Mouse (Mus musculus) CH12.LX (cell line): ENCODE measurements around the gene Gja8. TPM values are rescaled to one million over a fixed set of nuclear protein-coding genes. Genes with fewer than 3 reads are reported as not detected.

ENCODE experiments used
- DNase-seq: peaks from one replicate; pipeline ENCODE4 v3.0.0-alpha.2; 2013; ENCODE audit errors: extremely low read depth
- H3K27ac ChIP-seq: 2 replicates; pipeline ENCODE4 v1.5.1; 2012; ENCODE audit warnings: low read depth, mild to moderate bottlenecking, control low read depth, moderate library complexity; ENCODE audit not compliant: insufficient read depth
- H3K27me3 ChIP-seq: replicated peaks from 2 replicates; pipeline ENCODE3; 2012; ENCODE audit warnings: inconsistent platforms
- H3K36me3 ChIP-seq, 2 experiments: replicated peaks in 1 of 2; 2 replicates each; pipeline versions ENCODE3 to v1.6.1; 2012; ENCODE audit warnings: inconsistent platforms in 1 of 2, low read length in 1 of 2, mild to moderate bottlenecking in 1 of 2, mixed read lengths in 1 of 2, moderate library complexity in 1 of 2; ENCODE audit not compliant: control insufficient read depth in 1 of 2, insufficient read depth in 1 of 2
- H3K4me1 ChIP-seq, 2 experiments: 2 replicates each; pipeline ENCODE4 v1.6.1; 2012; ENCODE audit warnings: inconsistent platforms in 1 of 2, moderate library complexity in 1 of 2; ENCODE audit not compliant: insufficient read depth in 2 of 2, control insufficient read depth in 1 of 2
- H3K4me2 ChIP-seq: 2 replicates; pipeline ENCODE4 v1.6.1; 2012; ENCODE audit warnings: low read depth, mild to moderate bottlenecking, control low read depth; ENCODE audit not compliant: poor library complexity, insufficient read depth, severe bottlenecking
- H3K4me3 ChIP-seq, 3 experiments: fragments of 150-350 bp in 1 of 3; sonication (generic) in 1 of 3; replicated peaks in 1 of 3; 2 replicates each; pipeline versions ENCODE3 to v1.5.1; 2011 to 2012; ENCODE audit warnings: low read depth in 2 of 3, low read length in 2 of 3, mild to moderate bottlenecking in 2 of 3, moderate library complexity in 2 of 3, control low read depth in 1 of 3, improper control_type of control experiment in 1 of 3, inconsistent platforms in 1 of 3, mixed read lengths in 1 of 3; ENCODE audit not compliant: poor library complexity in 1 of 3
- H3K79me2 ChIP-seq: replicated peaks from 2 replicates; pipeline ENCODE4 v1.6.1; 2012; ENCODE audit warnings: mild to moderate bottlenecking, moderate library complexity; ENCODE audit not compliant: control insufficient read depth, poor library complexity, insufficient read depth, severe bottlenecking; ENCODE audit errors: extremely low read depth
- H3K9ac ChIP-seq: 2 replicates; pipeline ENCODE4 v1.6.1; 2012; ENCODE audit warnings: low read depth, mild to moderate bottlenecking, control low read depth, moderate library complexity; ENCODE audit not compliant: insufficient read depth
- H3K9me3 ChIP-seq: replicated peaks from 2 replicates; pipeline ENCODE3; 2012; ENCODE audit warnings: low read length, inconsistent platforms, mixed read lengths
- BHLHE40 ChIP-seq: IDR thresholded peaks from 2 replicates; pipeline ENCODE4 v1.6.1; 2011; ENCODE audit warnings: mild to moderate bottlenecking, low read depth, low read length, improper control_type of control experiment
- CHD1 ChIP-seq: IDR thresholded peaks from 2 replicates; pipeline ENCODE4 v1.6.1; 2012; ENCODE audit warnings: low read depth, low read length, improper control_type of control experiment, inconsistent platforms
- CHD2 ChIP-seq: IDR thresholded peaks from 2 replicates; pipeline ENCODE4 v1.6.1; 2011; ENCODE audit warnings: low read length, improper control_type of control experiment
- ETS1 ChIP-seq: conservative IDR thresholded peaks from 2 replicates; pipeline ENCODE4 v1.6.1; 2012; ENCODE audit warnings: low read depth, mild to moderate bottlenecking, inconsistent platforms, low read length, improper control_type of control experiment, moderate library complexity
- HCFC1 ChIP-seq: IDR thresholded peaks from 2 replicates; pipeline ENCODE4 v1.6.1; 2012; ENCODE audit warnings: low read depth, mild to moderate bottlenecking, inconsistent platforms, low read length, improper control_type of control experiment
- JUN ChIP-seq: IDR thresholded peaks from 2 replicates; pipeline ENCODE4 v1.6.1; 2011; ENCODE audit warnings: low read depth, mild to moderate bottlenecking, low read length, improper control_type of control experiment, moderate library complexity; ENCODE audit not compliant: insufficient read depth
- KAT2A ChIP-seq: IDR thresholded peaks from 2 replicates; pipeline ENCODE4 v1.6.1; 2012; ENCODE audit warnings: low read length, improper control_type of control experiment, inconsistent platforms; ENCODE audit not compliant: insufficient replicate concordance
- MAFK ChIP-seq: IDR thresholded peaks from 2 replicates; pipeline ENCODE4 v1.6.1; 2011; ENCODE audit warnings: low read length, improper control_type of control experiment; ENCODE audit not compliant: insufficient replicate concordance
- MAX ChIP-seq: IDR thresholded peaks from 2 replicates; pipeline ENCODE4 v1.6.1; 2011; ENCODE audit warnings: low read length, improper control_type of control experiment
- MAZ ChIP-seq: IDR thresholded peaks from 2 replicates; pipeline ENCODE4 v1.6.1; 2012; ENCODE audit warnings: low read depth, mild to moderate bottlenecking, inconsistent platforms, low read length, improper control_type of control experiment, moderate library complexity
- MEF2A ChIP-seq: IDR thresholded peaks from 2 replicates; pipeline ENCODE4 v1.6.1; 2014; ENCODE audit warnings: low read depth, mild to moderate bottlenecking, inconsistent platforms, low read length, improper control_type of control experiment, borderline replicate concordance
- MXI1 ChIP-seq: IDR thresholded peaks from 2 replicates; pipeline ENCODE4 v1.6.1; 2011; ENCODE audit warnings: mild to moderate bottlenecking, low read depth, low read length, improper control_type of control experiment
- MYC ChIP-seq: IDR thresholded peaks from 2 replicates; pipeline ENCODE4 v1.6.1; 2011; ENCODE audit warnings: low read depth, mild to moderate bottlenecking, improper control_type of control experiment, low read length
- NELFE ChIP-seq: IDR thresholded peaks from 2 replicates; pipeline ENCODE4 v1.6.1; 2011; ENCODE audit warnings: low read depth, low read length, improper control_type of control experiment
- NRF1 ChIP-seq: IDR thresholded peaks from 2 replicates; pipeline ENCODE4 v1.6.1; 2014; ENCODE audit warnings: low read depth, mild to moderate bottlenecking, inconsistent platforms, low read length, improper control_type of control experiment, moderate library complexity
- PAX5 ChIP-seq: IDR thresholded peaks from 2 replicates; pipeline ENCODE4 v1.6.1; 2012; ENCODE audit warnings: low read length, inconsistent platforms, mixed read lengths
- POLR2A ChIP-seq: IDR thresholded peaks from 2 replicates; pipeline ENCODE4 v1.6.1; 2011; ENCODE audit warnings: low read depth, mild to moderate bottlenecking, improper control_type of control experiment, low read length
- RAD21 ChIP-seq: IDR thresholded peaks from 2 replicates; pipeline ENCODE4 v1.6.1; 2011; ENCODE audit warnings: low read depth, mild to moderate bottlenecking, low read length, improper control_type of control experiment, moderate library complexity
- SMC3 ChIP-seq: IDR thresholded peaks from 2 replicates; pipeline ENCODE4 v1.6.1; 2011; ENCODE audit warnings: low read depth, low read length, improper control_type of control experiment
- TBP ChIP-seq: conservative IDR thresholded peaks from 2 replicates; pipeline ENCODE4 v1.6.1; 2011; ENCODE audit warnings: low read depth, low read length, improper control_type of control experiment
- TCF12 ChIP-seq: IDR thresholded peaks from 2 replicates; pipeline ENCODE4 v1.6.1; 2014; ENCODE audit warnings: low read depth, mild to moderate bottlenecking, inconsistent platforms, low read length, improper control_type of control experiment
- USF1 ChIP-seq: IDR thresholded peaks from 2 replicates; pipeline ENCODE4 v1.6.1; 2014; ENCODE audit warnings: low read depth, mild to moderate bottlenecking, inconsistent platforms, low read length, improper control_type of control experiment
- USF2 ChIP-seq: conservative IDR thresholded peaks from 2 replicates; pipeline ENCODE4 v1.6.1; 2011; ENCODE audit warnings: low read depth, low read length, improper control_type of control experiment
- ZC3H11A ChIP-seq: IDR thresholded peaks from 2 replicates; pipeline ENCODE4 v1.6.1; 2012; ENCODE audit warnings: low read depth, mild to moderate bottlenecking, inconsistent platforms, low read length, improper control_type of control experiment
- ZMIZ1 ChIP-seq: IDR thresholded peaks from 2 replicates; pipeline ENCODE4 v1.6.1; 2012; ENCODE audit warnings: low read depth, mild to moderate bottlenecking, inconsistent platforms, low read length, improper control_type of control experiment
- dilution Hi-C: fragments of 300-500 bp; cut with MboI; formaldehyde crosslinking; loops from 2 replicates; pipeline ENCODE4 v1.14.3; 2020; ENCODE audit warnings: low sequenced_read_pairs; ENCODE audit not compliant: extremely low pct_unique_long_range_greater_than_20kb, extremely low pct_ligation_motif_present
- in situ Hi-C: fragments of 300-500 bp; cut with MboI; formaldehyde crosslinking; loops from 3 replicates; pipeline ENCODE4 v1.14.3; 2019; ENCODE audit warnings: low sequenced_read_pairs, low pct_ligation_motif_present, low pct_unique_long_range_greater_than_20kb, mixed read lengths
- polyA plus RNA-seq: library from polyadenylated mRNA; unstranded; fragments of >175 nt; gene quantifications from 2 replicates; pipeline ENCODE4 v1.2.1, GENCODE M21; 2012; ENCODE audit warnings: low read depth; ENCODE audit not compliant: insufficient read length
- total RNA-seq, 2 experiments: library from RNA; depleted of rRNA; stranded (reverse); fragments of 300-350 nt in 1 of 2; fragments of >200 nt in 1 of 2; gene quantifications; 2 replicates each; pipeline ENCODE4 v1.2.3; 2012 to 2014

The Gja8 gene
- total and polyA plus RNA-seq, 3 experiments, result not detected

GRCm38 (mm10) chr3:96960597-96960996 lies 34.8 kb upstream of the Gja8 start:
- no peak overlapping the region for H3K4me3 ChIP-seq
- H3K36me3 ChIP-seq, result no peaks in the 10 kb centered on the region
- H3K9me3 ChIP-seq, result no peaks in the 10 kb centered on the region
- TF ChIP-seq PAX5 (no peak), MXI1 (no peak), MAZ (no peak), TBP (no peak), BHLHE40 (no peak), JUN (no peak), CHD1 (no peak), POLR2A (no peak), NRF1 (no peak), MAX (no peak), MEF2A (no peak), MAFK (no peak), TCF12 (no peak), ZC3H11A (no peak), KAT2A (no peak), USF2 (no peak), SMC3 (no peak), CHD2 (no peak)
- DNase-seq, result no peak
- no peak overlapping the region for H3K9ac ChIP-seq
- dilution Hi-C loops (no loop called here), in situ Hi-C loops (no loop called here)
- H3K27me3 ChIP-seq, result no peaks in the 10 kb centered on the region
- no peaks in the 10 kb centered on the region for H3K4me1 ChIP-seq
- H3K4me2 ChIP-seq, result no peak overlapping the region
- H3K27ac ChIP-seq, result no peak overlapping the region
- no peaks in the 10 kb centered on the region for H3K79me2 ChIP-seq

DNA sequence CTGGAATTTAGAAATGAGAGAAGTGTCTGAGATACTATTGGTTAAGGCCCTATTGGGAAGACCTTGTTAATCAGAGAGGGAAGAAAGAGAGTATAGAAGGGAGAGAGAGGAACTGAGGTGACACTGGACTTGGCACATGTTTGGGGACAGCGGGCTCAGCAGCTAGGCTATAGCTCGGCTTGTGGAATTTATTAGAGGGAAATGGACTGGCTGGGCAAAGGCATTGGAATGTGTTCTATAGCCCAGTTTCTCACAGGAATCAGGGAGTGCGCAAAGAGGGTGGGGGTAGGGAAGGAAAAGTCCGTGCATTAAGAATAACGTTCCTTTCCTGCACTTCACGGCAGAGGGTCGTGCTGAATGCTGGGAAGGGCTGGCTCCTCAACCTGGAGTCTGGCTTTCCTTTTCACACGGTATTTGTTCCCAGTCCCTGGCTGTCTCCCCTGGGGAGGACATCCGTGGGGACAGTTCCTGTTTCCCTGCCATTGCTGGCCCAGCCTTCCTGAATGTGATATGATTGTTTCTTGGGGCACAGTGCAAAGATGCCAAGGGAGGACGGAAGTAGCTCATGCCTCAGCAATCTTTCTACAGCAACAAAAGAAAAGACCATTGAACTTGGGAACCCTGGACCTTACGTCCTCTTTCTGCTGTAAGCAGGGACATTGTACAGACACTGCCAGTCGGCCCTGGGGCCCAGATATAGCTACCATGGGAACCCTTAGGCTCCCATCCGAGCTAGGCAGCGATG lies 27.8 kb upstream of the Gja8 start:
- Histone ChIP-seq H3K27me3 (no peaks in the 10 kb centered on the region), H3K36me3 (no peaks in the 10 kb centered on the region), H3K9ac (no peak overlapping the region), H3K9me3 (no peaks in the 10 kb centered on the region), H3K4me2 (no peak overlapping the region), H3K79me2 (no peaks in the 10 kb centered on the region), H3K4me3 (no peak overlapping the region), H3K4me1 (peaks cover 0 to 6% of the 10 kb centered on the region in 2 experiments; a peak in 2 of 4 replicates), H3K27ac (no peak overlapping the region)
- dilution Hi-C loops, result no loop called here
- in situ Hi-C loops, result no loop called here
- no peak for DNase-seq
- no peak for TF ChIP-seq NRF1
- TF ChIP-seq CHD2, result no peak
- TF ChIP-seq ZC3H11A, result no peak
- TF ChIP-seq MXI1, result no peak
- TF ChIP-seq MYC, result no peak
- no peak for TF ChIP-seq NELFE
- no peak for TF ChIP-seq ZMIZ1
- TF ChIP-seq CHD1, result no peak
- no peak for TF ChIP-seq PAX5
- no peak for TF ChIP-seq USF2
- TF ChIP-seq HCFC1, result no peak
- no peak for TF ChIP-seq RAD21
- TF ChIP-seq JUN, result no peak
- TF ChIP-seq USF1, result no peak
- no peak for TF ChIP-seq ETS1
